Mouse (Mus musculus) embryonic facial prominence, embryonic 15.5 days (tissue): ENCODE data around the gene Cd99l2. TPM values are rescaled to one million over a fixed set of nuclear protein-coding genes. Genes with fewer than 3 reads are reported as not detected.

Experiments used
- ATAC-seq: fragments of 200-750 bp; cut with Nextera tagmentation; 2 replicates; pipeline ENCODE4 v1.8.0; 2017; ENCODE audit warnings: low read depth, moderate TSS enrichment; ENCODE audit not compliant: insufficient number of reproducible peaks, low FRiP score, low TSS enrichment
- H3K27ac ChIP-seq: fragments of 300-500 bp; sonication (generic); replicated peaks from 2 replicates; pipeline ENCODE4 v1.5.1; 2015; ENCODE audit warnings: mild to moderate bottlenecking, inconsistent platforms
- H3K27me3 ChIP-seq: fragments of 300-500 bp; sonication (generic); 2 replicates; pipeline ENCODE4 v1.6.1; 2015; ENCODE audit warnings: inconsistent platforms
- H3K36me3 ChIP-seq: fragments of 300-500 bp; sonication (generic); 2 replicates; pipeline ENCODE4 v1.6.1; 2015; ENCODE audit warnings: mild to moderate bottlenecking, inconsistent platforms
- H3K4me1 ChIP-seq: fragments of 300-500 bp; sonication (generic); 2 replicates; pipeline ENCODE4 v1.6.1; 2015; ENCODE audit warnings: inconsistent platforms
- H3K4me2 ChIP-seq: fragments of 300-500 bp; sonication (generic); replicated peaks from 2 replicates; pipeline ENCODE4 v1.6.1; 2015; ENCODE audit warnings: mild to moderate bottlenecking, inconsistent platforms
- H3K4me3 ChIP-seq: fragments of 300-500 bp; sonication (generic); replicated peaks from 2 replicates; pipeline ENCODE4 v1.5.1; 2015; ENCODE audit warnings: mild to moderate bottlenecking, inconsistent platforms
- H3K9ac ChIP-seq: fragments of 300-500 bp; sonication (generic); 2 replicates; pipeline ENCODE4 v1.6.1; 2015; ENCODE audit warnings: inconsistent platforms
- H3K9me3 ChIP-seq: fragments of 300-500 bp; sonication (generic); replicated peaks from 2 replicates; pipeline ENCODE4 v1.6.1; 2016; ENCODE audit warnings: inconsistent platforms
- WGBS: fragments of 180-500 bp; shearing (Covaris S2); methylation state at CpG from one replicate; pipeline ENCODE4 v1.1.7; 2015; 5-methylcytosine and 5-hydroxymethylcytosine counted together
- polyA plus RNA-seq: library from polyadenylated mRNA; unstranded; fragments of >200 nt; fragmentation: Nextera tagmentation; extraction: Ambion mirVana; gene quantifications from 2 replicates; pipeline ENCODE4 v1.2.1, GENCODE M21; 2015

The Cd99l2 gene
- polyA plus RNA-seq, 1 experiment from 2014 or later, result 36.4 TPM

DNA sequence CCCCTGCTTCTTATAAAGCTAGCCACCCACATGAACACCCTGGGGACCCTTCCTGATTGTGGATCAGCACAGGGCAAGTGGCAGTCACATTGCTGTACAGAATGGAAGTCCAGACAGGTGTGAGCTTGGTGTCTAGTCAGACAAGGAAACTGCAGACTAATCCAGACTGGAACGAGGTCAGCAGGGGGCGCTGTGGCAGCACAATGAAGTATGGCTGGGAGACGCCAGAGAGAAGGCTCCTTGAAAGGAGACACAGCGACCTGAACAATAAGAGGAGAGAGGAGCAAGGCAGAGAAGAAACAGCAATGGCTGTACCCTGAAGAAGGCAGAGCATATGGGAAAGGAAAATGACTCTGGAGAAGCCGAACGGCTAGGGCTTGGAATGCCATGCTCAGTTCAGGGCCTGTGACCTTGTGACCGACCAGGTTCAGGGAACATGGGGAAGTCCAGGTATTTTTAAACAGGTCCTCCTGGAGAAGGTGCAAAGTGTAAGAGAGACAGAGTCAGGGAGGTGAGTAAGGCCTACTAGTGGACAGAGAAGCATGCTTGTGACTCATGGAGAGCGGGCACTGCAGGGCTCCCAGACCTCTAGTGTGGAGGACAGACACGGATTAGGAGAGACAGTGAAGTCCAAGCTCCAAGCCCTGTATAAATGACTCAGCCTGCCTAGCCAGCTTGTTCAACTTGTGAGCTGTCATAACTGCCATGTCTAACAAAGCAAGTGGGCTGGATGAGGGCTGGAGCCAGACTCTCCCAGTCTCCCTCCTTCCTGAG lies 66.7 kb downstream of the Cd99l2 start:
- H3K9me3 ChIP-seq, result no peaks in the 10 kb centered on the region
- WGBS, result 47% methylated on average over 9 of the region's 9 CpGs
- no peak overlapping the region for H3K27ac ChIP-seq
- H3K4me1 ChIP-seq, result no peaks in the 10 kb centered on the region
- H3K4me2 ChIP-seq, result no peak overlapping the region
- H3K9ac ChIP-seq, result no peak overlapping the region
- no peak for ATAC-seq
- no peaks in the 10 kb centered on the region for H3K36me3 ChIP-seq
- no peaks in the 10 kb centered on the region for H3K27me3 ChIP-seq
- H3K4me3 ChIP-seq, result no peak overlapping the region

GRCm38 (mm10) chrX:71424852-71425251 lies 67.8 kb downstream of the Cd99l2 start:
- no peak for ATAC-seq
- no peaks in the 10 kb centered on the region for H3K9me3 ChIP-seq
- H3K4me1 ChIP-seq, result no peaks in the 10 kb centered on the region
- no peaks in the 10 kb centered on the region for H3K27me3 ChIP-seq
- no peak overlapping the region for H3K9ac ChIP-seq
- no peaks in the 10 kb centered on the region for H3K36me3 ChIP-seq
- H3K27ac ChIP-seq, result no peak overlapping the region
- H3K4me3 ChIP-seq, result no peak overlapping the region
- H3K4me2 ChIP-seq, result no peak overlapping the region
- 67% methylated on average over 1 of the region's 1 CpGs for WGBS

DNA sequence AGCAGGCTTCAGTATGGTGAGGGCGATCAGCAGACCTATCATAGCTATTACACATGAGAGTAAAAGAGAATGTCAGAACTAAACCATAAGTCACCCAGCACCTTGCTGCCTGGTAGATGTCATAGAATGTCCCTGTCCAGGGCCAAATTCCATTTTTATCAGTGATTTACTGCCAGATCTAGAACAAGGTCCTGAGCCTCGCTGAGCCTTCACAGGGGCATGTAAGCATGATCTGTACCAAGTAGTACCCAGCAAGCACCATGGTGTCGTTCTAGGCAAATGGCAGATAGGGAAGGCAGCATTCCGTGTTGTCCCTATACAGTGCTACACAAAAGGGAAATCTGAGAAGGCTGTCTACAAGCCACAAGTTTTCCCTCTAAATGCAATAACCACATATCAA lies 79.0 kb downstream of the Cd99l2 start:
- H3K4me1 ChIP-seq, result no peaks in the 10 kb centered on the region
- no peak overlapping the region for H3K4me2 ChIP-seq
- no peak overlapping the region for H3K4me3 ChIP-seq
- no peaks in the 10 kb centered on the region for H3K27me3 ChIP-seq
- no peak overlapping the region for H3K27ac ChIP-seq
- H3K36me3 ChIP-seq, result no peaks in the 10 kb centered on the region
- no peaks in the 10 kb centered on the region for H3K9me3 ChIP-seq
- WGBS, result 83% methylated on average over 4 of the region's 4 CpGs
- H3K9ac ChIP-seq, result no peak overlapping the region
- ATAC-seq, result no peak

GRCm38 (mm10) chrX:71412776-71413175 lies 79.9 kb downstream of the Cd99l2 start:
- ATAC-seq, result no peak
- H3K36me3 ChIP-seq, result no peaks in the 10 kb centered on the region
- WGBS, result 74% methylated on average over 3 of the region's 3 CpGs
- H3K4me1 ChIP-seq, result no peaks in the 10 kb centered on the region
- no peaks in the 10 kb centered on the region for H3K27me3 ChIP-seq
- H3K9ac ChIP-seq, result no peak overlapping the region
- no peak overlapping the region for H3K27ac ChIP-seq
- no peak overlapping the region for H3K4me2 ChIP-seq
- no peak overlapping the region for H3K4me3 ChIP-seq
- H3K9me3 ChIP-seq, result no peaks in the 10 kb centered on the region

GRCm38 (mm10) chrX:71408386-71408785 lies 84.3 kb downstream of the Cd99l2 start:
- WGBS, result 37% methylated on average over 1 of the region's 1 CpGs
- ATAC-seq, result no peak
- Histone ChIP-seq H3K4me2 (no peak overlapping the region), H3K4me3 (no peak overlapping the region), H3K36me3 (no peaks in the 10 kb centered on the region), H3K9me3 (no peaks in the 10 kb centered on the region), H3K4me1 (no peaks in the 10 kb centered on the region), H3K27ac (no peak overlapping the region), H3K9ac (no peak overlapping the region), H3K27me3 (no peaks in the 10 kb centered on the region)

DNA sequence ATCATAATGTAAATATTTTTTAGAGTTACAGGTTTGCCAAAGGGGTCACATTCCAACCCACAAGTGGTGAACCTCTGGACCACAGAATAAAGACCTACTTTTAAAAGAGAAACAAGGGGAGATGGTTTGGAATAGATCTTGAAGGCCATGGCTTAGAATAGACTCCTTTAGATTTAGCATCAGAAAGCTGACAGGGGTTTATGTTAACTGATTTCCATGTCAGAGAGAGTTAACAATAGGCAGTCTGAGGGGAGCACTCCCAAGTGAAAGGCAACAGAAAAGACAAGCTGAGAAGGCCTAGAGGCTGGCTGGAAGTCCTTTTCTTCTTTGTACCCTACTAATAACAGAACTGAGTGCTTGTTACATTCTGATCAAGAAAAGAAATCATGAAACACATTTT lies 86.4 kb downstream of the Cd99l2 start:
- ATAC-seq, result no peak
- Histone ChIP-seq H3K9me3 (no peaks in the 10 kb centered on the region), H3K36me3 (no peaks in the 10 kb centered on the region), H3K4me3 (no peak overlapping the region), H3K4me1 (no peaks in the 10 kb centered on the region), H3K27me3 (no peaks in the 10 kb centered on the region), H3K9ac (no peak overlapping the region), H3K4me2 (no peak overlapping the region), H3K27ac (no peak overlapping the region)

- H3K9ac ChIP-seq, result no peak overlapping the region
- no peak overlapping the region for H3K27ac ChIP-seq
- no peaks in the 10 kb centered on the region for H3K4me1 ChIP-seq
- no peak for ATAC-seq
- no peaks in the 10 kb centered on the region for H3K9me3 ChIP-seq
- no peaks in the 10 kb centered on the region for H3K36me3 ChIP-seq
- no peak overlapping the region for H3K4me2 ChIP-seq
- 81% methylated on average over 4 of the region's 4 CpGs for WGBS
- H3K4me3 ChIP-seq, result no peak overlapping the region
- no peaks in the 10 kb centered on the region for H3K27me3 ChIP-seq
Measured at GRCm38 (mm10) chrX:71396326-71396725, 96.3 kb downstream of the Cd99l2 start.

GRCm38 (mm10) chrX:71381571-71381970 lies 111.1 kb downstream of the Cd99l2 start:
- Histone ChIP-seq H3K27ac (no peak overlapping the region), H3K27me3 (no peaks in the 10 kb centered on the region), H3K4me1 (no peaks in the 10 kb centered on the region), H3K4me3 (no peak overlapping the region), H3K9ac (no peak overlapping the region), H3K36me3 (no peaks in the 10 kb centered on the region), H3K4me2 (no peak overlapping the region), H3K9me3 (no peaks in the 10 kb centered on the region)
- WGBS, result 47% methylated on average over 5 of the region's 5 CpGs
- no peak for ATAC-seq

GRCm38 (mm10) chrX:71378435-71378834 lies 114.2 kb downstream of the Cd99l2 start:
- Histone ChIP-seq H3K4me1 (no peaks in the 10 kb centered on the region), H3K9me3 (no peaks in the 10 kb centered on the region), H3K27me3 (no peaks in the 10 kb centered on the region), H3K36me3 (no peaks in the 10 kb centered on the region), H3K27ac (no peak overlapping the region), H3K4me3 (no peak overlapping the region), H3K9ac (no peak overlapping the region), H3K4me2 (no peak overlapping the region)
- WGBS, result 78% methylated on average over 2 of the region's 2 CpGs
- no peak for ATAC-seq

DNA sequence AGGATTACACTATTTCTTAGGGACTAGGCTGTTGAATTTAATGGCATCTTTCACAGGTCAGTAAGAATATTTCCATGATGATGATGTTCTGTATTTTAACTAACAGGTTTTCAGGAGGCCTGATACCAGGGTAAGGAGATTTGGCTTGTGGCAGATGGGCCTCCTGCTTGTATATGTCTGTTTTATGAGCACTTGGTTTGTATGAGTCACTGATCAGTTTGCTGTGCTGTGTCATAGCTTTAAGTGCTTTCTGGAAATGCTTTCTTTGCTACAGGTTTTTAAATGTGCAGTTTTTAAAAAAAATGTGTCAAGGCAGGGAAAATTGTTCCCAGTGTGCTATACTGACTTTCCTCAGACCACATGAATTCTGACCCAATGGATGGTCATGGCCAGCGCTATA lies 115.9 kb downstream of the Cd99l2 start:
- WGBS, result 76% methylated on average over 1 of the region's 1 CpGs

More for the DNA sequence above, 115.9 kb downstream of the Cd99l2 start:
- H3K27me3 ChIP-seq, result no peaks in the 10 kb centered on the region
- ATAC-seq, result no peak
- no peaks in the 10 kb centered on the region for H3K9me3 ChIP-seq
- H3K4me2 ChIP-seq, result no peak overlapping the region
- H3K4me1 ChIP-seq, result no peaks in the 10 kb centered on the region
- no peaks in the 10 kb centered on the region for H3K36me3 ChIP-seq
- H3K4me3 ChIP-seq, result no peak overlapping the region
- H3K9ac ChIP-seq, result no peak overlapping the region
- no peak overlapping the region for H3K27ac ChIP-seq
